Mouse (Mus musculus) midbrain, embryonic 16.5 days (tissue): ENCODE measurements around the gene Sorl1. TPM values are rescaled to one million over a fixed set of nuclear protein-coding genes. Genes with fewer than 3 reads are reported as not detected.

Source experiments
- ATAC-seq: fragments of 200-750 bp; cut with Nextera tagmentation; 2 replicates; pipeline ENCODE4 v1.8.0; 2017; ENCODE audit warnings: moderate TSS enrichment
- H3K27ac ChIP-seq: fragments of 300-500 bp; sonication (generic); 2 replicates; pipeline ENCODE4 v1.5.1; 2014; ENCODE audit warnings: mild to moderate bottlenecking, low read length, mixed read lengths
- H3K27me3 ChIP-seq: fragments of 300-500 bp; sonication (generic); 2 replicates; pipeline ENCODE4 v1.6.1; 2014; ENCODE audit warnings: low read depth, low read length, mixed read lengths; ENCODE audit not compliant: control insufficient read depth, insufficient read depth
- H3K36me3 ChIP-seq: fragments of 300-500 bp; sonication (generic); 2 replicates; pipeline ENCODE4 v1.6.1; 2014; ENCODE audit warnings: mild to moderate bottlenecking, low read length, moderate library complexity, mixed read lengths; ENCODE audit not compliant: control insufficient read depth, insufficient read depth
- H3K4me1 ChIP-seq: fragments of 300-500 bp; sonication (generic); 2 replicates; pipeline ENCODE4 v1.6.1; 2014; ENCODE audit warnings: mild to moderate bottlenecking, low read length, mixed read lengths; ENCODE audit not compliant: control insufficient read depth, insufficient read depth
- H3K4me2 ChIP-seq: fragments of 300-500 bp; sonication (generic); 2 replicates; pipeline ENCODE4 v1.6.1; 2014; ENCODE audit warnings: mild to moderate bottlenecking, low read length, mixed read lengths
- H3K4me3 ChIP-seq: fragments of 300-500 bp; sonication (generic); 2 replicates; pipeline ENCODE4 v1.5.1; 2014; ENCODE audit warnings: low read depth, mild to moderate bottlenecking, low read length, moderate library complexity, mixed read lengths
- H3K9ac ChIP-seq: fragments of 300-500 bp; sonication (generic); 2 replicates; pipeline ENCODE4 v1.6.1; 2014; ENCODE audit warnings: low read depth, low read length, mixed read lengths
- H3K9me3 ChIP-seq: fragments of 300-500 bp; sonication (generic); replicated peaks from 2 replicates; pipeline ENCODE4 v1.6.1; 2014; ENCODE audit warnings: mild to moderate bottlenecking, low read length, mixed read lengths; ENCODE audit not compliant: control insufficient read depth, poor library complexity, severe bottlenecking
- WGBS: fragments of 180-500 bp; shearing (Covaris S2); extraction: QIAGEN DNeasy Blood & Tissue Kit; methylation state at CpG from one replicate; pipeline ENCODE4 v1.1.7; 2014; 5-methylcytosine and 5-hydroxymethylcytosine counted together
- polyA plus RNA-seq: library from polyadenylated mRNA; unstranded; fragments of >200 nt; fragmentation: Nextera tagmentation; extraction: Ambion mirVana; gene quantifications from 2 replicates; pipeline ENCODE4 v1.2.1, GENCODE M21; 2015

The Sorl1 gene
- polyA plus RNA-seq, 1 experiment from 2014 or later, result 6.8 TPM

- H3K4me3 ChIP-seq, result no peak overlapping the region
- H3K27me3 ChIP-seq, result no peaks in the 10 kb centered on the region
- no peaks in the 10 kb centered on the region for H3K4me1 ChIP-seq
- no peak overlapping the region for H3K9ac ChIP-seq
- no peak overlapping the region for H3K4me2 ChIP-seq
- no peaks in the 10 kb centered on the region for H3K9me3 ChIP-seq
- H3K27ac ChIP-seq, result no peak overlapping the region
- 94% methylated on average over 6 of the region's 6 CpGs for WGBS
- H3K36me3 ChIP-seq, result no peaks in the 10 kb centered on the region
- no peak for ATAC-seq
These were observed 22.1 kb downstream of the Sorl1 start for GRCm38 (mm10) chr9:42102013-42102412.

- no peak overlapping the region for H3K4me3 ChIP-seq
- H3K4me1 ChIP-seq, result no peaks in the 10 kb centered on the region
- H3K4me2 ChIP-seq, result no peak overlapping the region
- H3K9me3 ChIP-seq, result no peaks in the 10 kb centered on the region
- no peak overlapping the region for H3K9ac ChIP-seq
- ATAC-seq, result no peak
- 89% methylated on average over 7 of the region's 7 CpGs for WGBS
- H3K27me3 ChIP-seq, result no peaks in the 10 kb centered on the region
- no peaks in the 10 kb centered on the region for H3K36me3 ChIP-seq
- no peak overlapping the region for H3K27ac ChIP-seq
These were observed 22.8 kb downstream of the Sorl1 start for GRCm38 (mm10) chr9:42101266-42101665.

GRCm38 (mm10) chr9:42100618-42101210 is 23.4 kb downstream of the Sorl1 start:
- 75% methylated on average over 9 of the region's 9 CpGs for WGBS
- no peak overlapping the region for H3K4me3 ChIP-seq
- ATAC-seq, result no peak

GRCm38 (mm10) chr9:42098474-42099121 is 25.5 kb downstream of the Sorl1 start:
- H3K4me2 ChIP-seq, result no peak overlapping the region

More at GRCm38 (mm10) chr9:42100618-42101210, 23.4 kb downstream of the Sorl1 start:
- Histone ChIP-seq H3K9me3 (no peaks in the 10 kb centered on the region), H3K27ac (no peak overlapping the region), H3K27me3 (no peaks in the 10 kb centered on the region), H3K4me2 (no peak overlapping the region), H3K4me1 (no peaks in the 10 kb centered on the region), H3K36me3 (no peaks in the 10 kb centered on the region), H3K9ac (no peak overlapping the region)

GRCm38 (mm10) chr9:42097731-42098473 is 26.2 kb downstream of the Sorl1 start:
- Histone ChIP-seq H3K9me3 (no peaks in the 10 kb centered on the region), H3K27me3 (no peaks in the 10 kb centered on the region), H3K9ac (no peak overlapping the region), H3K4me3 (no peak overlapping the region), H3K27ac (no peak overlapping the region), H3K4me1 (no peaks in the 10 kb centered on the region), H3K4me2 (no peak overlapping the region), H3K36me3 (no peaks in the 10 kb centered on the region)
- no peak for ATAC-seq
- 94% methylated on average over 8 of the region's 8 CpGs for WGBS

More at GRCm38 (mm10) chr9:42098474-42099121, 25.5 kb downstream of the Sorl1 start:
- no peak overlapping the region for H3K27ac ChIP-seq
- no peak overlapping the region for H3K9ac ChIP-seq
- H3K9me3 ChIP-seq, result no peaks in the 10 kb centered on the region
- no peak overlapping the region for H3K4me3 ChIP-seq
- 84% methylated on average over 5 of the region's 5 CpGs for WGBS
- no peaks in the 10 kb centered on the region for H3K36me3 ChIP-seq
- no peak for ATAC-seq
- H3K27me3 ChIP-seq, result no peaks in the 10 kb centered on the region
- H3K4me1 ChIP-seq, result no peaks in the 10 kb centered on the region

- H3K27ac ChIP-seq, result no peak overlapping the region
- H3K4me1 ChIP-seq, result no peaks in the 10 kb centered on the region
- no peaks in the 10 kb centered on the region for H3K27me3 ChIP-seq
- no peak for ATAC-seq
- WGBS, result 88% methylated on average over 7 of the region's 7 CpGs
- H3K9ac ChIP-seq, result no peak overlapping the region
- no peaks in the 10 kb centered on the region for H3K36me3 ChIP-seq
- no peaks in the 10 kb centered on the region for H3K9me3 ChIP-seq
- H3K4me2 ChIP-seq, result no peak overlapping the region
- H3K4me3 ChIP-seq, result no peak overlapping the region
These were observed 26.9 kb downstream of the Sorl1 start for GRCm38 (mm10) chr9:42097006-42097730.

- Histone ChIP-seq H3K4me3 (no peak overlapping the region), H3K27me3 (no peaks in the 10 kb centered on the region), H3K36me3 (peaks cover 2% of the 10 kb centered on the region; the same call in 1 of the 2 replicates), H3K27ac (no peak overlapping the region), H3K9me3 (no peaks in the 10 kb centered on the region), H3K4me2 (no peak overlapping the region), H3K4me1 (no peaks in the 10 kb centered on the region), H3K9ac (no peak overlapping the region)
- WGBS, result 79% methylated on average over 11 of the region's 11 CpGs
- ATAC-seq, result no peak
These were observed 29.3 kb downstream of the Sorl1 start for GRCm38 (mm10) chr9:42094752-42095151.

- peaks cover 2% of the 10 kb centered on the region; the same call in 1 of the 2 replicates for H3K36me3 ChIP-seq
- no peak overlapping the region for H3K4me3 ChIP-seq
- WGBS, result 85% methylated on average over 7 of the region's 7 CpGs
- H3K27ac ChIP-seq, result no peak overlapping the region
- no peak overlapping the region for H3K9ac ChIP-seq
- no peaks in the 10 kb centered on the region for H3K4me1 ChIP-seq
- ATAC-seq, result no peak
- no peaks in the 10 kb centered on the region for H3K9me3 ChIP-seq
- no peak overlapping the region for H3K4me2 ChIP-seq
- H3K27me3 ChIP-seq, result no peaks in the 10 kb centered on the region
These were observed 30.0 kb downstream of the Sorl1 start for GRCm38 (mm10) chr9:42094028-42094551.
